Mouse (Mus musculus) mouse trophoblast stem cell (cell line): ENCODE measurements around the gene Gm42688.
"Not testable (repeated sequence)": the region's sequence is repeated elsewhere in the genome, so short reads cannot be mapped to it uniquely, and the experiment has no call there.

Source experiments
- in situ Hi-C, 2 experiments: fragments of 300-500 bp; cut with MseI, MboI; formaldehyde crosslinking; loops; 2 replicates in 1 of 2; 3 replicates in 1 of 2; pipeline ENCODE4 v1.15.1; 2025

The Gm42688 gene

GRCm38 (mm10) chr6:83138056-83138455 is 36.6 kb downstream of the Gm42688 start:
- in situ Hi-C loops = no loop called here

- in situ Hi-C loops = no loop called here
Measured at GRCm38 (mm10) chr6:83140044-83140443, 38.6 kb downstream of the Gm42688 start.

- in situ Hi-C loops = no loop called here
Measured at GRCm38 (mm10) chr6:83141636-83142035, 40.2 kb downstream of the Gm42688 start.

GRCm38 (mm10) chr6:83142211-83142731 is 40.9 kb downstream of the Gm42688 start:
- in situ Hi-C loops = no loop called here

- in situ Hi-C loops = no loop called here
Measured at GRCm38 (mm10) chr6:83142886-83143285, 41.5 kb downstream of the Gm42688 start.

GRCm38 (mm10) chr6:83145209-83145608 is 43.8 kb downstream of the Gm42688 start:
- in situ Hi-C loops = no loop called here

- in situ Hi-C loops = no loop called here
Measured at GRCm38 (mm10) chr6:83145805-83146204, 44.4 kb downstream of the Gm42688 start.

GRCm38 (mm10) chr6:83147280-83147679 is 45.9 kb downstream of the Gm42688 start:
- in situ Hi-C loops = no loop called here

- in situ Hi-C loops = no loop called here
Measured at GRCm38 (mm10) chr6:83151721-83152120, 50.3 kb downstream of the Gm42688 start.

GRCm38 (mm10) chr6:83153038-83153437 is 51.6 kb downstream of the Gm42688 start:
- in situ Hi-C loops = no loop called here

GRCm38 (mm10) chr6:83153485-83153884 is 52.1 kb downstream of the Gm42688 start:
- in situ Hi-C loops = no loop called here

- in situ Hi-C loops = no loop called here
Measured at GRCm38 (mm10) chr6:83155552-83156238, 54.3 kb downstream of the Gm42688 start.

GRCm38 (mm10) chr6:83156259-83156684 is 54.9 kb downstream of the Gm42688 start, which contains the start of the genes Wdr54 and 1700003E16Rik:
Wdr54 (minus strand) TSS chr6:83156397.
1700003E16Rik (plus strand) TSS chr6:83156404.
- in situ Hi-C loops = no loop called here

GRCm38 (mm10) chr6:83159456-83159855 is 58.0 kb downstream of the Gm42688 start:
- in situ Hi-C loops = not testable (repeated sequence)
